Mouse (Mus musculus): ENCODE data around the gene Snrnp35. TPM values are rescaled to one million over a fixed set of nuclear protein-coding genes. Genes with fewer than 3 reads are reported as not detected.

The Snrnp35 gene
- polyA plus RNA-seq, 1 experiment from 2014 or later, result 8.9 TPM

DNA sequence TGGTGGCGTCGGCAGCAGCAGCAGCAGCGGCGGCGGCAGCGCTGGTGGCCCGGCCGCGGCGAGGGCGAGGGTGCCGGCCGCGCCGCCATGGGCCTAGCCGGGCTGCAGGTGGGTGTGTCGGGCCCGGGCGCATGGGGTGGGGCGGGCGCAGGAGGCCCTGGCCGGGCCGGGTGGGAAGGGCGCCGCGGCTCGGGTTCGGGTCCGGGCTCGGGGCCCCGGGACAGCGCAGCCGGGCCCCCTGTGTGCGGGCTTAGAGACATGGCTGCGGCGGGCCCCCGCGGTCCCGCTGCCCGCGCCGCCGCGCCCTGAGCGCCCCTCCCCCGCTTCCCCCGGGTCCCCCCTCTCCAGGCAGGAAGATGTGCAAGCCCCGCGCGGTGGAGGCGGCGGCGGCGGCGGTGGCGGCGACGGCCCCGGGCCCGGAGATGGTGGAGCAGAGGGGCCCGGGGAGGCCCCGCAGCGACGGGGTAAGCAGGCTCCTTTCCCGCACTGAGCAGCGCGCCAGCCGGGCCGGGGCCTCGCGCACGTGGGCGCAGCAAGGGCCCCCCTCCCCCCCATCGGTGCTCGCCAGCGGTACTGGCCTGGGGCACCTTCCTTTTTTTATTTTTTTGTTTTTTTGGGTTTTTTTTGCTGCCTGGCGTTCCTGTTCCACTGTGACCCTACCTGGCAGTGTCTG lies 37.2 kb upstream of the Snrnp35 start:
- no peaks in the 10 kb centered on the region for H3K27me3 ChIP-seq (ENCODE audit: control insufficient read depth, insufficient read depth, low read length)
- H3K36me3 ChIP-seq (ENCODE audit: control insufficient read depth, insufficient read depth, low read length), result peaks cover 32% of the 10 kb centered on the region
- H3K27ac ChIP-seq (ENCODE audit: low read depth, low read length), result peak overlapping the region; percentile 74
- peak overlapping the region; percentile 93 for H3K9ac ChIP-seq (replicated peaks; ENCODE audit: low read depth, low read length)
- H3K4me3 ChIP-seq (ENCODE audit: low read depth, low read length), result peak overlapping the region; percentile 84
- H3K9me3 ChIP-seq (ENCODE audit: control insufficient read depth, low read length), result no peaks in the 10 kb centered on the region
- peak overlapping the region; percentile 93 for H3K4me2 ChIP-seq (ENCODE audit: low read depth, low read length)
- H3K4me1 ChIP-seq (ENCODE audit: control insufficient read depth, insufficient read depth, low read length), result peaks cover 14% of the 10 kb centered on the region
- ATAC-seq (ENCODE audit: low read depth), result peak; percentile 58
- WGBS, result 1% methylated on average over 34 of the region's 77 CpGs

DNA sequence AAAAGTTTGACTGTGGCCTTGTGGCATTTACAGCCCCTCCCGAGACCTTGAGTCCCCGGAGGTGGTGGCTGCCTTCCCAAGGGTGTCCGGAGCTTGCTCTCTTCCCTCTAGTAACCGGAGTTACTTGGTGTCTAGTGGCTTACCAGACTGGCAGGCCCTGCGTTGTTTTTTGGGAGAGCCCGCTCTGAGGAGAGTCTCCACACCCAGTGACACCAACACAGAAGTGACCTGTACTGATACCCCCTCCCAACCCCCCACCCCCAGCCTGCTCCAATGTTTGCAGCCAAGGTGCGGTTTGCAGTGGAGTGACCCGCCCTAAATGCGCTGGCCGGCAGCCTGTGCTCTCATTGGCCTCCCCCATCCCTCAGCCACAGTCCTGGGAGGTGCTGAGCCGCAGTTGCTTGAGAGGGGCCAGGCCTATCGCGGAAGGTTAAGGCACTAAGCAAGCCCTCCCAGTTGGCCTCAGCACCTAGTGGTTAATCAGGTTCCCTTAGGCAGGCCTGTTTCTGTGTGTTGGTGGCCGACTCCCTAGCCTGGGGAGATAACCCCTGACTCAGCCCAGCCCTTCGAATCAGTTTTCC lies 36.5 kb upstream of the Snrnp35 start:
- no peak for ATAC-seq (ENCODE audit: low read depth)

DNA sequence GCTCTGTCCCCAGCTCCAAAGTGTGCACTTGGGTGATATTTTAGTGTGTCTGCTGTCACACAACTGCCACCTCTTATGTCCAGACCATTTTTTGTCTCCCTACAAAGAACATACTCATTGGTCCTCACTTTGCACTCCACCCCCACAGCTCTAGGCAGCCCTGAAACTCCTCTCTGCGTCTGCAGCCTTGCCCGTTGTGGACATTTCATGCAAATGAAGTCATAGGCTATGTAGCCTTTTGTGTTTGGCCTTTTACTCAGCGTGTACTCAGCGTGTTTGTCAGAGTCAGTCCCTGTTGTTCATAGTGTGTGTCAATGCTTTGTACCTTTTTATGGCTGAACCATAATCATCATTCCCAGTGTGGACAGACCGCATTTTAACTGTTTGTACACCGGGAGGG lies 33.4 kb upstream of the Snrnp35 start:
- no peak overlapping the region for H3K9ac ChIP-seq (replicated peaks; ENCODE audit: low read depth, low read length)
- no peak overlapping the region for H3K4me3 ChIP-seq (ENCODE audit: low read depth, low read length)
- no peak overlapping the region for H3K27ac ChIP-seq (ENCODE audit: low read depth, low read length)
- H3K27me3 ChIP-seq (ENCODE audit: control insufficient read depth, insufficient read depth, low read length), result no peaks in the 10 kb centered on the region
- H3K36me3 ChIP-seq (ENCODE audit: control insufficient read depth, insufficient read depth, low read length), result peaks cover 64% of the 10 kb centered on the region
- no peak for ATAC-seq (ENCODE audit: low read depth)
- no peaks in the 10 kb centered on the region for H3K9me3 ChIP-seq (ENCODE audit: control insufficient read depth, low read length)
- no peak overlapping the region for H3K4me2 ChIP-seq (ENCODE audit: low read depth, low read length)
- peaks cover 13% of the 10 kb centered on the region for H3K4me1 ChIP-seq (ENCODE audit: control insufficient read depth, insufficient read depth, low read length)
- WGBS, result 72% methylated on average over 6 of the region's 6 CpGs

More for the DNA sequence above, 36.5 kb upstream of the Snrnp35 start:
- Histone ChIP-seq H3K27me3 (ENCODE audit: control insufficient read depth, insufficient read depth, low read length) (no peaks in the 10 kb centered on the region), H3K4me2 (ENCODE audit: low read depth, low read length) (peak overlapping the region; percentile 93), H3K27ac (ENCODE audit: low read depth, low read length) (no peak overlapping the region), H3K4me3 (ENCODE audit: low read depth, low read length) (peak overlapping the region; percentile 84), H3K4me1 (ENCODE audit: control insufficient read depth, insufficient read depth, low read length) (peaks cover 14% of the 10 kb centered on the region), H3K9ac (replicated peaks; ENCODE audit: low read depth, low read length) (peak overlapping the region; percentile 93), H3K36me3 (ENCODE audit: control insufficient read depth, insufficient read depth, low read length) (peaks cover 37% of the 10 kb centered on the region), H3K9me3 (ENCODE audit: control insufficient read depth, low read length) (no peaks in the 10 kb centered on the region)
- WGBS, result 4% methylated on average over 15 of the region's 15 CpGs

DNA sequence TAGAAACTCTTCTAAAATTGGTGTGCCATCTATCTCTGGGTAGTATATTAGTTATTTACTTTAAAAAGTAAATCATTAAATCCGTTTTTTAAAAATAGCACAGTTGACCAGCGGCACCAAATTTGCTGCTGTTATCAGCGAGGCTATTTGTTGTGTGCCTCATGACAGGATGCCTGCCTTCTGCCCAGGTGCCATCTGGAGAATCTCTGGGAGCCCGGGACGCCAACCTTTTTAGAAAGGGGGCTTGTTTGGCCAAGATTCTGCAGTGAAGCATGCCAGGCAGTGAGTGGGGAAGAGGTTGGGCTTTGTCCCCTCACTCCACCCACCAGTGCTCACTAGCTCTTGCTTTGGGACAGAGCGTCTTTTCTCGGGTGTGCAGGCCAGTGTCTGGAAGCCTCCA lies 32.9 kb upstream of the Snrnp35 start:
- 94% methylated on average over 7 of the region's 7 CpGs for WGBS
- Histone ChIP-seq H3K4me1 (ENCODE audit: control insufficient read depth, insufficient read depth, low read length) (peaks cover 9% of the 10 kb centered on the region), H3K27me3 (ENCODE audit: control insufficient read depth, insufficient read depth, low read length) (no peaks in the 10 kb centered on the region), H3K27ac (ENCODE audit: low read depth, low read length) (no peak overlapping the region), H3K9me3 (ENCODE audit: control insufficient read depth, low read length) (no peaks in the 10 kb centered on the region), H3K4me3 (ENCODE audit: low read depth, low read length) (no peak overlapping the region), H3K9ac (replicated peaks; ENCODE audit: low read depth, low read length) (no peak overlapping the region), H3K36me3 (ENCODE audit: control insufficient read depth, insufficient read depth, low read length) (peaks cover 70% of the 10 kb centered on the region), H3K4me2 (ENCODE audit: low read depth, low read length) (no peak overlapping the region)
- no peak for ATAC-seq (ENCODE audit: low read depth)

DNA sequence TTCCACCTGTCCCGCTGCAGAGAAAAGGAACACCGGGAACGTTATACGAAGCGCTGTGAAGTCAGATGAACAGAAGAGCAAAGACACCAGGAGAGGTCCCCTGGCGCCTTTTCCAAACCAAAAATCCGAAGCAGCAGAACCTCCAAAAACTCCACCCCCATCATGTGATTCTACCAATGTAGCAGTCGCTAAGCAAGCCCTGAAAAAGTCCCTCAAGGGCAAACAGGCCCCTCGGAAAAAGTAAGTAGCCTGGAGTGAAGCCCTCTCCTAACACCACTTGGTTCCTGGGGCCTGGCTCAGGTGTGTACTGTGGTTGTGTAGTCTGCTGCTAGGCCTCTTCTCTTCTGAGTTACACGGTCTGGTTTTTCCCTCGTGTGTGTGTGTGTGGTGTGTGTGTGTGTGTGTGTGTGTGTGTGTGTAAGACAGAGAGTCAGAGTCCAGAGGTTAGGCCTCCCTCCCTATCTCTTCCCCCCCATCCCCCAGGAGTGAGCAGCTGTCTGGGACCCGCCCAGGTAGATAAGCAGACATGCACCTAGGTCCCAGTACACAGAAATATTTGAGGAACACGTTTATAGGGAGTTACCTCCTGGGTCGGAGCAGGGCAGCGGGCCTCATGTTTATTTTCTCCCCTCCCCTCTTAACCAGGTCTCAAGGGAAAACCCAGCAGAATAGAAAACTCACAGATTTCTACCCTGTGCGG lies 32.1 kb upstream of the Snrnp35 start:
- H3K27ac ChIP-seq (ENCODE audit: low read depth, low read length), result no peak overlapping the region
- ATAC-seq (ENCODE audit: low read depth), result no peak
- H3K4me3 ChIP-seq (ENCODE audit: low read depth, low read length), result no peak overlapping the region
- H3K4me2 ChIP-seq (ENCODE audit: low read depth, low read length), result no peak overlapping the region
- WGBS, result 89% methylated on average over 16 of the region's 16 CpGs
- no peaks in the 10 kb centered on the region for H3K27me3 ChIP-seq (ENCODE audit: control insufficient read depth, insufficient read depth, low read length)
- H3K9me3 ChIP-seq (ENCODE audit: control insufficient read depth, low read length), result no peaks in the 10 kb centered on the region
- no peak overlapping the region for H3K9ac ChIP-seq (replicated peaks; ENCODE audit: low read depth, low read length)
- H3K36me3 ChIP-seq (ENCODE audit: control insufficient read depth, insufficient read depth, low read length), result peaks cover 72% of the 10 kb centered on the region
- H3K4me1 ChIP-seq (ENCODE audit: control insufficient read depth, insufficient read depth, low read length), result peaks cover 9% of the 10 kb centered on the region

DNA sequence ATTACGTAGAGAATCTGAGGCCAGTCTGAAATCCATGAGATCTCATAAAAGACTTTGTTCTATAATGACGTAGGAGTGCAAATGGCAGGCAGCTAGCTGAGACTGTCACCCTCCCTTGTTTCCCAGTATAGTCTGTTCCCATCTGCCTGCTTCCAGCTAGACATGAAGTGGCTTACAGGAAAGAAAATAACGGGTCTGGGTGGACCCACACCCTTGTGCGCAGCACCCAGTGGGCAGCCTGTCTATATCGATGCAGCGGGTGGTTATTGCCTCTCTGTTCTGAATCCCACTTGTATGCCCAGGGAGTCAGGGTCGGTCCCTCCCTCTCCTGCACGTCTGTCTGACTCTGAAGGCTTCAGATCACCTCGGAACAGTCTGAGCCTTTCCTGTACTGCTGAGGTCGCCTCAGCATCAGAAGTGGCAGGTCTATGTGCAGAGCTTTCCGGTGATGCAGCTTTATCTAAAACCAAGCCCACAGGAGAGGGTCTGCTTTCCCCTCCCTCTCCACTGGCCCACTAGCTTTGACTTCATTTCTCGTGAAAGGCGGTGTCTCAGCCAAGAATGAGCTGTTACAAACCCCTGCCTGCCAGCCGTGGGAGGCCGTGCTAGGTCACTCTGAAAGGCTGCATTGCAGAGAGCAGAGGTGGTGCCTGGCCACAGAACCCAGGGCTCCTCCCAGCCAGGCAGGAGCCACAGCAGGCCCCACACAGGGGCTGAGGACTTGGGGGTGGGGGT lies 30.3 kb upstream of the Snrnp35 start:
- no peak overlapping the region for H3K4me2 ChIP-seq (ENCODE audit: low read depth, low read length)
- 85% methylated on average over 15 of the region's 15 CpGs for WGBS
- H3K4me1 ChIP-seq (ENCODE audit: control insufficient read depth, insufficient read depth, low read length), result no peaks in the 10 kb centered on the region
- H3K36me3 ChIP-seq (ENCODE audit: control insufficient read depth, insufficient read depth, low read length), result peaks cover 85% of the 10 kb centered on the region
- no peak overlapping the region for H3K4me3 ChIP-seq (ENCODE audit: low read depth, low read length)
- 0 out of 2 replicates have a peak overlapping the region, but pooled peaks have one; percentile 21 for H3K9ac ChIP-seq (replicated peaks; ENCODE audit: low read depth, low read length)
- no peak overlapping the region for H3K27ac ChIP-seq (ENCODE audit: low read depth, low read length)
- H3K9me3 ChIP-seq (ENCODE audit: control insufficient read depth, low read length), result no peaks in the 10 kb centered on the region
- no peaks in the 10 kb centered on the region for H3K27me3 ChIP-seq (ENCODE audit: control insufficient read depth, insufficient read depth, low read length)
- no peak for ATAC-seq (ENCODE audit: low read depth)

DNA sequence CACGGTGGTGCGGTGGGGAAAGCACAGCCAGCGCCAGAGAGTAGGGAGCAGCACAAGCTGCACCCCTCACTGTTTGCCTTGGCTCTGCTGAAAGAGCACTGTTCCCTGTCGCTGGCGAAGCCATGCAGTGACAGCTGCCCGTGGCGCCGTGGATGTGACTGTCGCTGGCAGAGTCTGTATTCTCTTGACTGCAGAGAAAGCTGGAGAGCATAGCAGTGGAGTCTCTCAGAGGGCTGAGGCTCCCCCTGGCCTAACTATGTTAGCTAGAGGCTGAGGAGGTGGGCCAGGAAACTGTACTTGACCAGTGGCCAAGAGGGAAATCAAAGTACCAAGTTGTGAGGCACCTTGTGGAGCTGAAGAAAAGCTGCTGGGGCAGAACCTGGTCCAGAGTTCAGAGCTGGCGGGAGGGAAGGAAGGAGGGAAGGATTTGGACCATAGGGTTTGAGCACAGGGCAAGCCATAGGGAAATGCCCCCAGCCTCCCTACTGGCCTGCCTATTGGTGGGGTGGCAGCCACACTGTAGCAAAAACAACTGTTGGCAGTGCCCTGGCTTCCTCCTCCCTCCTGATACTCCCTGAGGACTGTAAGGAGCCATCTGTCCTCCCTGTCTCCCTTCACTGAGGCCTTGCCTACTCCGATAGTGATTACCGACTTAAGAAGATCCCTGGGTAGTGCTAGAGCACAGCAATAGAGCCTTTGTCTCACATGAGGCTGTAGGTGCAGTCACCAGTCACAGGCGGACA lies 29.4 kb upstream of the Snrnp35 start:
- ATAC-seq (ENCODE audit: low read depth), result no peak
- H3K4me3 ChIP-seq (ENCODE audit: low read depth, low read length), result no peak overlapping the region
- WGBS, result 92% methylated on average over 13 of the region's 13 CpGs

DNA sequence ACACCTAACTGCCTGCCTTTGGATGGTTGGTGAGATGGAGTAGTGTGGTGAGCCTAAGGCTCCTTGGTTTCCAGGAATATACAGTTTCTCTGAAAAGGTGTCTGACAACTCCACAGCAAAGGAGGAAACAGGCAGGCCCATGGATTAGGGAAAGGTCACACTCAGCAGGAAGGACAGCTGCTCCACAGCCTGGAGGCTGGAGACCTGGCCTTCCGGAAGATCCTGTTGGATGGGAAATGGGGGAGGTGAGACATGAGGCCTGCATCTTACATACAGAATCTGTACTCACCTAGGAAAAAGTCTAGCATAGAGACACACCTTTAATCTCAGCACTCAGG lies 28.9 kb upstream of the Snrnp35 start:
- peaks cover 82% of the 10 kb centered on the region for H3K36me3 ChIP-seq (ENCODE audit: control insufficient read depth, insufficient read depth, low read length)
- H3K27me3 ChIP-seq (ENCODE audit: control insufficient read depth, insufficient read depth, low read length), result no peaks in the 10 kb centered on the region
- H3K4me3 ChIP-seq (ENCODE audit: low read depth, low read length), result no peak overlapping the region
- no peak overlapping the region for H3K9ac ChIP-seq (replicated peaks; ENCODE audit: low read depth, low read length)
- 95% methylated on average over 1 of the region's 1 CpGs for WGBS
- H3K9me3 ChIP-seq (ENCODE audit: control insufficient read depth, low read length), result no peaks in the 10 kb centered on the region
- no peak overlapping the region for H3K27ac ChIP-seq (ENCODE audit: low read depth, low read length)
- ATAC-seq (ENCODE audit: low read depth), result no peak
- no peaks in the 10 kb centered on the region for H3K4me1 ChIP-seq (ENCODE audit: control insufficient read depth, insufficient read depth, low read length)
- H3K4me2 ChIP-seq (ENCODE audit: low read depth, low read length), result no peak overlapping the region

More for the DNA sequence above, 29.4 kb upstream of the Snrnp35 start:
- H3K9ac ChIP-seq (replicated peaks; ENCODE audit: low read depth, low read length), result 0 out of 2 replicates have a peak overlapping the region, but pooled peaks have one; percentile 21
- H3K4me1 ChIP-seq (ENCODE audit: control insufficient read depth, insufficient read depth, low read length), result no peaks in the 10 kb centered on the region
- H3K9me3 ChIP-seq (ENCODE audit: control insufficient read depth, low read length), result no peaks in the 10 kb centered on the region
- peaks cover 82% of the 10 kb centered on the region for H3K36me3 ChIP-seq (ENCODE audit: control insufficient read depth, insufficient read depth, low read length)
- H3K4me2 ChIP-seq (ENCODE audit: low read depth, low read length), result no peak overlapping the region
- H3K27ac ChIP-seq (ENCODE audit: low read depth, low read length), result no peak overlapping the region
- H3K27me3 ChIP-seq (ENCODE audit: control insufficient read depth, insufficient read depth, low read length), result no peaks in the 10 kb centered on the region

Data from neural tube, embryonic 14.5 days (tissue).